Mouse (Mus musculus) liver, postnatal 0 days (tissue): ENCODE data around the gene Tmem63c.

Source experiments
- CTCF ChIP-seq: sonication (generic); IDR thresholded peaks from 2 replicates; pipeline ENCODE4 v1.5.1; 2016; ENCODE audit warnings: antibody characterized with exemption, low read depth
- EP300 ChIP-seq: IDR thresholded peaks from 2 replicates; pipeline ENCODE4 v1.6.1; 2016; ENCODE audit warnings: antibody characterized with exemption, low read depth, mild to moderate bottlenecking

DNA sequence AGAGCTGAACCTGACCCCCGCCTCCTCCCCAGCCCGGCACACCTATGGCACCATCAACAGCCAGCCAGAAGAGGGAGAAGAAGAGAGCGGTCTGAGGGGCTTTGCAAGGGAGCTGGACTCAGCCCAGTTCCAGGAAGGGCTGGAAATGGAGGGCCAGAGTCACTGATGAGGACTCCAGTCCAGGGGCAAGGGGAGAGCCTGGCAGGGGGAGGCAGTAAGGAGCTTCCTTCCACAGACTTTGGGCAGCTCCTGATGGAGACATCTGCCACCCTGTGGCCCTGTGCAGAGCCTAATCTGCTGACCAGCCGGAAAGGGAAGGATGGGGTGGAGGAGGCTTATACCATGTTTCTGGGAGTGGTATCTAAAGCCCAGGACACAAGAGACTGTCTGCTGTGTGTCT is 68.1 kb downstream of the Tmem63c start:
- no peak for TF ChIP-seq EP300
- no peak for TF ChIP-seq CTCF
